Mouse (Mus musculus) cortical plate, adult 2 months (tissue): ENCODE results near the gene Ssr2.

Experiments used
- CTCF ChIP-seq: fragments of 200-500 bp; IDR thresholded peaks from 2 replicates; pipeline ENCODE4 v1.5.1; 2011; ENCODE audit warnings: mild to moderate bottlenecking, control low read depth, low read length; ENCODE audit not compliant: insufficient read depth; ENCODE audit errors: extremely low read depth
- POLR2A ChIP-seq: fragments of 200-500 bp; IDR thresholded peaks from 2 replicates; pipeline ENCODE4 v1.6.1; 2011; ENCODE audit warnings: mild to moderate bottlenecking, low read length, control low read depth; ENCODE audit not compliant: insufficient read depth; ENCODE audit errors: extremely low read depth

- TF ChIP-seq CTCF (no peak), POLR2A (no peak)
Observed at GRCm38 (mm10) chr3:88539397-88539796, 36.3 kb upstream of the Ssr2 start.
